Comparison of ENCODE assay signal across 8 mouse cellular contexts in genomic region chr6:110645411-110646361, GRCm38 (mm10). TPM values are rescaled to one million over a fixed set of nuclear protein-coding genes. Genes with fewer than 3 reads are reported as not detected.
DNase-seq lines count a peak whose midpoint lies in the region; ATAC-seq and TF ChIP-seq lines count a peak whose summit lies in the region.

Gene Grm7 (plus strand): TSS chr6:110645581.

- H3K4me2 ChIP-seq in liver, postnatal 0 days (ENCODE audit: low read depth, low read length): no peak within 1 kb of the TSS
- H3K4me2 ChIP-seq in heart, embryonic 15.5 days: peak within 1 kb of the TSS; percentile 67

- TF ChIP-seq CTCF in liver, postnatal 0 days (IDR thresholded peaks at IDR 0.05; ENCODE audit: low read depth): no peak

- H3K9me3 ChIP-seq in liver, postnatal 0 days (ENCODE audit: low read length): no peaks in the 10 kb centered on the region
- no peaks in the 10 kb centered on the region for H3K9me3 ChIP-seq in heart, embryonic 15.5 days (replicated peaks)

- ATAC-seq in liver, postnatal 0 days: no peak
- ATAC-seq in heart, embryonic 15.5 days (replicated peaks; ENCODE audit: insufficient number of reproducible peaks, insufficient read depth, low FRiP score, low read depth): peak; percentile 47; the same call in 1 of the 2 replicates

- no peak for TF ChIP-seq EP300 in liver, postnatal 0 days (IDR thresholded peaks at IDR 0.05; ENCODE audit: low read depth)

- H3K9ac ChIP-seq in liver, postnatal 0 days (replicated peaks): no peak within 1 kb of the TSS
- H3K9ac ChIP-seq in heart, embryonic 15.5 days: no peak within 1 kb of the TSS

- H3K4me3 ChIP-seq in liver, postnatal 0 days (ENCODE audit: low read depth, low read length): no peak within 1 kb of the TSS
- H3K4me3 ChIP-seq in heart, embryonic 15.5 days: peak within 1 kb of the TSS; percentile 42

- no peaks in the 10 kb centered on the region for H3K4me1 ChIP-seq in liver, postnatal 0 days (ENCODE audit: insufficient read depth)
- peaks cover 6% of the 10 kb centered on the region; the same call in 1 of the 2 replicates for H3K4me1 ChIP-seq in heart, embryonic 15.5 days (replicated peaks)

- H3K36me3 ChIP-seq in liver, postnatal 0 days (replicated peaks; ENCODE audit: insufficient read depth, low read length): no peaks in the 10 kb centered on the region
- no peaks in the 10 kb centered on the region for H3K36me3 ChIP-seq in heart, embryonic 15.5 days

- intact Hi-C loops in left cerebral cortex, postnatal 25 days (cut with DNase I): loop anchor here (2.0 to 10.0 kb wide), 5 partner anchors 97 to 1549 kb away; no protein-coding TSS in a partner anchor

- DNase-seq in liver: peak; percentile 5
- DNase-seq in liver, postnatal 0 days: no peak
- DNase-seq in embryo, embryonic 10.5 days (ENCODE audit: low spot score): peak; percentile 54
- peak; percentile 64 to 81 for DNase-seq in left cerebral cortex, postnatal 25 days (ENCODE audit: low spot score in 2 of 2)
- peak; percentile 75 for DNase-seq in retina, embryonic 14.5 days (ENCODE audit: low spot score)
- no peak for DNase-seq in yolk sac, embryonic 10.5 days (ENCODE audit: low spot score)
- DNase-seq in spleen, postnatal 36 days (ENCODE audit: low spot score in 2 of 2): no peak

- H3K27ac ChIP-seq in liver, postnatal 0 days (ENCODE audit: low read depth): no peak within 1 kb of the TSS
- no peak within 1 kb of the TSS for H3K27ac ChIP-seq in heart, embryonic 15.5 days

- peaks cover 15% of the 10 kb centered on the region for H3K27me3 ChIP-seq in liver, postnatal 0 days (ENCODE audit: insufficient read depth, low read length)
- peaks cover 50% of the 10 kb centered on the region for H3K27me3 ChIP-seq in heart, embryonic 15.5 days

- 2% methylated on average over 49 of the region's 65 CpGs for WGBS in liver, postnatal 0 days (ENCODE audit: insufficient replicate concordance)
- WGBS in heart, embryonic 15.5 days: 2% methylated on average over 65 of the region's 65 CpGs

RNA-seq across cellular contexts. Expression of gene Grm7, which starts in this region (rescaled TPM):
- not detected in 2 replicates for polyA plus RNA-seq in liver, postnatal 0 days (2015; fragmentation: Nextera tagmentation; extraction: Ambion mirVana)
- polyA plus RNA-seq in heart, embryonic 15.5 days (2015; fragmentation: Nextera tagmentation; extraction: Ambion mirVana): 0.57 and 0.58 TPM in 2 replicates
- total RNA-seq in left cerebral cortex, postnatal 25 days (2021): 10 to 100 TPM; 79.5 to 85.8 TPM

Comparison
In these comparisons a context has a peak if more than half of its experiments do, and no peak if none do; other contexts are left out.
1. DNase-seq: peak in liver (single experiment), embryo, embryonic 10.5 days (single experiment), left cerebral cortex, postnatal 25 days (2 of 2) and retina, embryonic 14.5 days (single experiment); none in liver, postnatal 0 days (single experiment), yolk sac, embryonic 10.5 days (single experiment) and spleen, postnatal 36 days (0 of 2).
2. Peak in ATAC-seq, H3K4me3 ChIP-seq and H3K4me2 ChIP-seq in heart, embryonic 15.5 days; RNA of the gene not detected or under 1 TPM.